ENCODE assay signal across 14 mouse cellular contexts in the genomic region with DNA sequence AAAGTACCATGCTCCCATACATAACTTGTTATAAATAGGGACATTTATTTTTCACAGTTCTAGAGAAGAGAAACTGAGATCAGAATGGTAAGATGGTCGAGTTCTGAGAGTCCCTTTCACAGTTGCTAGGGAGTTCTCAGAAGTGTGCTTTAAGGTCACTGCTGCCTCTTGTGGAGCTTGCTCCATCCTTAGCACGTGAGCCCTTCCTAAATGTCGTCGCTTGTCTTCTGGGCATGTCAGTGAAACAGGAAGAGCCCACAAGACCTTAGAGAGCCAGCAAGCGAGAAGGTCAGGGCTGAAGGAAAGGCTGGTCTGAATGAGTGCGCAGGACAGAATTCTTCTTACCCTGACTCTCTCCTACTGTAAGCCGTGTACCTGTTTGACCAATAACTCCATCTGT.
"Had no signal": no experiment of that assay in that cellular context is flagged by ENCODE, and none has a peak within 500 bp of the region (broad histone marks: within the 10 kb centered on the region; RNA-seq: fewer than 3 reads in every experiment).

No protein-coding gene starts in this region.

- H3K27me3 ChIP-seq: midbrain, embryonic 13.5 days; midbrain, embryonic 15.5 days; neural tube, embryonic 12.5 days; stomach, embryonic 15.5 days had no signal

- H3K9ac ChIP-seq: liver, embryonic 14.5 days; lung, embryonic 14.5 days; midbrain, embryonic 13.5 days; midbrain, embryonic 15.5 days; neural tube, embryonic 12.5 days; stomach, embryonic 15.5 days had no signal

- DNase-seq: lung, adult 18-20 months; lung, embryonic 14.5 days; lung, postnatal 10 days; lung, postnatal 4 days; right cerebral cortex, postnatal 14 days; thymus, adult 2 months; thymus, postnatal 36 days had no signal

- H3K36me3 ChIP-seq: midbrain, embryonic 13.5 days; midbrain, embryonic 15.5 days; neural tube, embryonic 12.5 days; stomach, embryonic 15.5 days had no signal

- H3K4me2 ChIP-seq: lung, embryonic 14.5 days; midbrain, embryonic 11.5 days; midbrain, embryonic 13.5 days; midbrain, embryonic 15.5 days; neural tube, embryonic 12.5 days; stomach, embryonic 15.5 days had no signal

- H3K4me3 ChIP-seq: midbrain, embryonic 13.5 days; midbrain, embryonic 15.5 days; neural tube, embryonic 12.5 days; stomach, embryonic 15.5 days had no signal

- H3K9me3 ChIP-seq: midbrain, embryonic 13.5 days; midbrain, embryonic 15.5 days; neural tube, embryonic 12.5 days; stomach, embryonic 15.5 days had no signal

- H3K4me1 ChIP-seq: midbrain, embryonic 13.5 days; midbrain, embryonic 15.5 days; neural tube, embryonic 12.5 days; stomach, embryonic 15.5 days had no signal

- H3K27ac ChIP-seq: liver, embryonic 14.5 days; midbrain, embryonic 13.5 days; midbrain, embryonic 15.5 days; neural tube, embryonic 12.5 days; stomach, embryonic 15.5 days; stomach, postnatal 0 days had no signal

- ATAC-seq: midbrain, embryonic 13.5 days; midbrain, embryonic 15.5 days had no signal
